Mouse (Mus musculus) kidney, embryonic 15.5 days (tissue): ENCODE data around the gene 9230112D13Rik. TPM values are rescaled to one million over a fixed set of nuclear protein-coding genes. Genes with fewer than 3 reads are reported as not detected.

Experiments
- ATAC-seq: fragments of 200-750 bp; cut with Nextera tagmentation; replicated peaks from 2 replicates; pipeline ENCODE4 v1.8.0; 2017; ENCODE audit warnings: moderate TSS enrichment; ENCODE audit not compliant: low FRiP score
- H3K27ac ChIP-seq: fragments of 300-500 bp; sonication (generic); 2 replicates; pipeline ENCODE4 v1.5.1; 2015; ENCODE audit warnings: mild to moderate bottlenecking, inconsistent platforms
- H3K27me3 ChIP-seq: fragments of 300-500 bp; sonication (generic); 2 replicates; pipeline ENCODE4 v1.6.1; 2015; ENCODE audit warnings: inconsistent platforms
- H3K36me3 ChIP-seq: fragments of 300-500 bp; sonication (generic); 2 replicates; pipeline ENCODE4 v1.6.1; 2015; ENCODE audit warnings: inconsistent platforms
- H3K4me1 ChIP-seq: fragments of 300-500 bp; sonication (generic); 2 replicates; pipeline ENCODE4 v1.6.1; 2015; ENCODE audit warnings: inconsistent platforms
- H3K4me2 ChIP-seq: fragments of 300-500 bp; sonication (generic); 2 replicates; pipeline ENCODE4 v1.6.1; 2015; ENCODE audit warnings: moderate library complexity, mild to moderate bottlenecking, inconsistent platforms
- H3K4me3 ChIP-seq: fragments of 300-500 bp; sonication (generic); replicated peaks from 2 replicates; pipeline ENCODE4 v1.5.1; 2015; ENCODE audit warnings: mild to moderate bottlenecking, inconsistent platforms
- H3K9ac ChIP-seq: fragments of 300-500 bp; sonication (generic); 2 replicates; pipeline ENCODE4 v1.6.1; 2015; ENCODE audit warnings: mild to moderate bottlenecking, inconsistent platforms
- H3K9me3 ChIP-seq: fragments of 300-500 bp; sonication (generic); replicated peaks from 2 replicates; pipeline ENCODE4 v1.6.1; 2016; ENCODE audit warnings: inconsistent platforms
- WGBS: fragments of 180-500 bp; shearing (Covaris S2); methylation state at CpG from one replicate; pipeline ENCODE4 v1.1.7; 2015; ENCODE audit warnings: mixed read lengths; 5-methylcytosine and 5-hydroxymethylcytosine counted together
- polyA plus RNA-seq: library from polyadenylated mRNA; unstranded; fragments of >200 nt; fragmentation: Nextera tagmentation; extraction: Ambion mirVana; gene quantifications from 2 replicates; pipeline ENCODE4 v1.2.1, GENCODE M21; 2015

The 9230112D13Rik gene
- polyA plus RNA-seq, 1 experiment from 2014 or later, result not detected

DNA sequence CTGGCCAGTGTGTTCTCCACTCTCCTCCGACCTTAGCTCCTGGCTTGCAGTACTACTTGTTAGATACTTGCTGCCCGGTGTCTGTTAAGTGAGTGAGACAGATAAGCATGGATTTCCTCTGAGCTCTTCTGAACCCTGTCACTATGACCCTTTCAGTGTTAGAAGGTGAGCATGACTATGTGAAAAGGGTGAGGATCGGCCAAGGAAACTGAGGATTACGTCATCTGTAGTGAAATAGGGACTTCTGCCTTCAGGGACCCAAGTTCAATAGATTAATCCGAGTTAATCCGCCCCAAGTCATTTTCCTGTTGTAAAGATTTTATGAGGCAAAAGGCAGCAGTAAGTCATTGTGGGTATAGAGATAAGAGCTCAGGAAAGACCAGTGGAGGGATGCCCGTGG lies 17.3 kb downstream of the 9230112D13Rik start:
- Histone ChIP-seq H3K27ac (no peak overlapping the region), H3K4me3 (no peak overlapping the region), H3K36me3 (no peaks in the 10 kb centered on the region), H3K27me3 (peaks cover 7% of the 10 kb centered on the region; the same call in 1 of the 2 replicates), H3K9ac (no peak overlapping the region), H3K4me1 (peaks cover 12% of the 10 kb centered on the region), H3K9me3 (no peaks in the 10 kb centered on the region), H3K4me2 (no peak overlapping the region)
- 71% methylated on average over 7 of the region's 7 CpGs for WGBS
- ATAC-seq, result no peak

GRCm38 (mm10) chr14:34504377-34504776 lies 18.2 kb downstream of the 9230112D13Rik start:
- Histone ChIP-seq H3K27ac (no peak overlapping the region), H3K27me3 (peaks cover 7% of the 10 kb centered on the region; the same call in 1 of the 2 replicates), H3K9ac (no peak overlapping the region), H3K4me2 (no peak overlapping the region), H3K9me3 (no peaks in the 10 kb centered on the region), H3K36me3 (no peaks in the 10 kb centered on the region), H3K4me1 (peaks cover 21% of the 10 kb centered on the region), H3K4me3 (no peak overlapping the region)
- ATAC-seq, result no peak
- 88% methylated on average over 5 of the region's 5 CpGs for WGBS

GRCm38 (mm10) chr14:34503759-34504158 lies 18.8 kb downstream of the 9230112D13Rik start:
- Histone ChIP-seq H3K4me3 (peak overlapping the region; percentile 93; the same call in 1 of the 2 replicates), H3K27ac (0 out of 2 replicates have a peak overlapping the region, but pooled peaks have one; percentile 98)
- WGBS, result 62% methylated on average over 6 of the region's 6 CpGs

GRCm38 (mm10) chr14:34503325-34503647 lies 19.3 kb downstream of the 9230112D13Rik start, which contains the start of gene Bmpr1a:
Bmpr1a (minus strand) TSS chr14:34503341.
- Histone ChIP-seq H3K27ac (peak within 1 kb of the TSS; percentile 98), H3K27me3 (peaks cover 6% of the 10 kb centered on the region; the same call in 1 of the 2 replicates), H3K4me1 (peaks cover 24% of the 10 kb centered on the region), H3K4me2 (peak within 1 kb of the TSS; percentile 68), H3K4me3 (peak within 1 kb of the TSS; percentile 93), H3K36me3 (no peaks in the 10 kb centered on the region), H3K9me3 (no peaks in the 10 kb centered on the region), H3K9ac (peak within 1 kb of the TSS; percentile 93)
- peak; percentile 61; the same call in 1 of the 2 replicates for ATAC-seq
- 8% methylated on average over 15 of the region's 15 CpGs for WGBS

More at GRCm38 (mm10) chr14:34503759-34504158, 18.8 kb downstream of the 9230112D13Rik start:
- Histone ChIP-seq H3K9ac (no peak overlapping the region; the same call in 1 of the 2 replicates), H3K9me3 (no peaks in the 10 kb centered on the region), H3K4me1 (peaks cover 22% of the 10 kb centered on the region), H3K4me2 (peak overlapping the region; percentile 68), H3K36me3 (no peaks in the 10 kb centered on the region), H3K27me3 (peaks cover 7% of the 10 kb centered on the region; the same call in 1 of the 2 replicates)
- no peak for ATAC-seq

DNA sequence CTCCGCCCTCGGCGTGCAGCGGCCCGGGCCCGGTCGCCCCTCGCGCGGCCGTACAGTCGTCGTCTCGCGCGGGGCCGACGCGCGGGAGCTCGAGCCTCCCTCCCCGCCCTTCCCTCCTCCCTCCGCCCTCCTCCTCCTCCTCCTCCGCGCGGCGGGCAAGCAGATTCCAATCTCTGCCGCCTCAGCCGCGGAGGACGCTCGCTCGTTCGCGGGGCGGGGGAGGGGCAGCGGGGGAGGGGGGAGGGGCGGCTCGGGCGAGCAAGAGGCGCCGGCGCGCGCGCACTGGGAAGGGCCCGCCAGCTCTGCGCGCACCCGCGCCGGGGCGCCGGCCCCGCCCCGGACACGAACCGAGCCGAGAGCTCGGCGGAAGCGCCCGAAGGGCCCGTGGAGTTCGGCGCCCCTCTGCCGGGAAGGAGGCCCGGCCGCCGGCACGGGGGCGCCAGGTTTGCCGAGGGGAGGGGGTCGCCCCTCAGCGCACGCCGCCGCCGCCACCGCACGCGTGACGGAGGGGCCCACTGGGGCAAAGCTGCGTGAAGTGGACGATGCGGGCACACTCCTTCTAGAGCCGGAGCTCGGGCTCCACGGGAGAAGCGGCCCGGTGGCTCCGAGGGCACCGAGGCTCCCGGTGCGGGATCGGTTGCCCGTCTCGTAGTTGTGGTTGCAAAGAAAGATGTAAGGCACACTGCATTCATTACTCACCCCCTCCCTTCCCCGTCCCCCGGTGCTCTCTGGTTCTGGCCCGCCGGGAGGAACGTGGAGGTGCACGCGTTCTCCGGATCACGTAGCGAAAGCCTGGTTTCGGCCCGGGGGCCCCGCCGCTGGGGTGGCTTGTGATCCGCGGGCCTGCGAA lies 19.9 kb downstream of the 9230112D13Rik start:
- under 1% methylated on average over 93 of the region's 115 CpGs for WGBS

GRCm38 (mm10) chr14:34501804-34502474 lies 20.7 kb downstream of the 9230112D13Rik start:
- no peaks in the 10 kb centered on the region for H3K9me3 ChIP-seq
- H3K27me3 ChIP-seq, result 0 out of 2 replicates have a peak, but pooled peaks cover 4% of the 10 kb centered on the region
- H3K4me2 ChIP-seq, result peak overlapping the region; percentile 68
- peak; percentile 44 for ATAC-seq
- H3K27ac ChIP-seq, result peak overlapping the region; percentile 98
- under 1% methylated on average over 77 of the region's 77 CpGs for WGBS
- peaks cover 33% of the 10 kb centered on the region for H3K4me1 ChIP-seq
- no peaks in the 10 kb centered on the region for H3K36me3 ChIP-seq
- peak overlapping the region; percentile 93 for H3K9ac ChIP-seq
- peak overlapping the region; percentile 93 for H3K4me3 ChIP-seq

More for the DNA sequence above, 19.9 kb downstream of the 9230112D13Rik start:
- H3K27ac ChIP-seq, result peak overlapping the region; percentile 98
- peak; percentile 93 for ATAC-seq
- H3K27me3 ChIP-seq, result 0 out of 2 replicates have a peak, but pooled peaks cover 4% of the 10 kb centered on the region
- peak overlapping the region; percentile 93 for H3K9ac ChIP-seq
- H3K4me2 ChIP-seq, result peak overlapping the region; percentile 68
- H3K36me3 ChIP-seq, result no peaks in the 10 kb centered on the region
- H3K4me3 ChIP-seq, result peak overlapping the region; percentile 93
- peaks cover 28% of the 10 kb centered on the region for H3K4me1 ChIP-seq
- no peaks in the 10 kb centered on the region for H3K9me3 ChIP-seq

- Histone ChIP-seq H3K9ac (peak overlapping the region; percentile 93), H3K27me3 (0 out of 2 replicates have a peak, but pooled peaks cover 4% of the 10 kb centered on the region), H3K4me1 (peaks cover 33% of the 10 kb centered on the region), H3K36me3 (no peaks in the 10 kb centered on the region), H3K4me3 (peak overlapping the region; percentile 93), H3K27ac (peak overlapping the region; percentile 98), H3K4me2 (peak overlapping the region; percentile 68), H3K9me3 (no peaks in the 10 kb centered on the region)
- ATAC-seq, result no peak
- under 1% methylated on average over 16 of the region's 16 CpGs for WGBS
Measured at GRCm38 (mm10) chr14:34501447-34501803, 21.2 kb downstream of the 9230112D13Rik start.

DNA sequence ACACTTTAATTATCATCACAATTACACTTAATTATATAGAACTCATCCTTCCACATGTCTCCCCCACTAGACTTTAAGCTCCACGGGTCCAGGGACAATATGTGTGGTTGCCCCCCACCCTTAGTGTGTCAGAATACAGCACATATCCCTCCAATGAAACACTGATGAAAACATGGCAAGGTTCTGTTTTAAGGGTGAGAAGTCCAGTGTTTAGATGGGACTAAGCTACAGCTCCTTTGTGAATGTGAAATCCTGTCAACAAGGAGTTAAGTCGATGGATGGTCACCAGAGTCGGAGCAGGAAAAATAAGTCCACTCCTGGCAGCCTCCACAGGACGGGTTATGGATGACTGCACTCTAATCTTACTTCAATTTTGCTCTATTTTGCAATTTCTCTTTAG lies 22.3 kb downstream of the 9230112D13Rik start:
- ATAC-seq, result no peak

DNA sequence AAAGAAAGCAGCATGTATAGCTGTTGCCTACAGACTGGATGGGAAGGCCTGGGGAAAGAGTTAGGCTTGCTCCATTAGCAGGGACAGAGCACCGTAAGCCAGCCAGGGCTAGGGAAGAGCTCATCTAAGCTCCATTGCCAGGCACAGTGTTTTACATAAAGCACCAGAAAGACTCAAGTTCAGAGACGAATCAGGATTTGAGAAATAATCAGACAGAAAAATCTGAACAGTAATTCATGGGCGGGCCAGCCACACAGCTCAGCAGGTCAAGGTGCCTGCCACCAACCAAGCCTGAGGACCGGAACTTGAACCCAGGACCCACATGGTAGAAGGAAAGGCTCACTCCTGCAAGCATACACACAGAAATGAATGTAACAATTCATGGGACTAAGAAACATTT lies 22.9 kb downstream of the 9230112D13Rik start:
- ATAC-seq, result no peak
- Histone ChIP-seq H3K4me3 (peak overlapping the region; percentile 93; the same call in 1 of the 2 replicates), H3K4me2 (peak overlapping the region; percentile 68), H3K27ac (0 out of 2 replicates have a peak overlapping the region, but pooled peaks have one; percentile 1), H3K27me3 (0 out of 2 replicates have a peak, but pooled peaks cover 4% of the 10 kb centered on the region), H3K4me1 (peaks cover 39% of the 10 kb centered on the region), H3K9ac (no peak overlapping the region), H3K36me3 (no peaks in the 10 kb centered on the region), H3K9me3 (no peaks in the 10 kb centered on the region)
- 51% methylated on average over 4 of the region's 4 CpGs for WGBS

More for the DNA sequence above, 22.3 kb downstream of the 9230112D13Rik start:
- no peak overlapping the region for H3K27ac ChIP-seq
- H3K4me2 ChIP-seq, result peak overlapping the region; percentile 68
- peak overlapping the region; percentile 93 for H3K4me3 ChIP-seq
- H3K9me3 ChIP-seq, result no peaks in the 10 kb centered on the region
- whole genome bisulfite sequencing, result 9% methylated on average over 4 of the region's 4 CpGs
- H3K9ac ChIP-seq, result 0 out of 2 replicates have a peak overlapping the region, but pooled peaks have one; percentile 7
- 0 out of 2 replicates have a peak, but pooled peaks cover 4% of the 10 kb centered on the region for H3K27me3 ChIP-seq
- H3K4me1 ChIP-seq, result peaks cover 39% of the 10 kb centered on the region
- H3K36me3 ChIP-seq, result no peaks in the 10 kb centered on the region

DNA sequence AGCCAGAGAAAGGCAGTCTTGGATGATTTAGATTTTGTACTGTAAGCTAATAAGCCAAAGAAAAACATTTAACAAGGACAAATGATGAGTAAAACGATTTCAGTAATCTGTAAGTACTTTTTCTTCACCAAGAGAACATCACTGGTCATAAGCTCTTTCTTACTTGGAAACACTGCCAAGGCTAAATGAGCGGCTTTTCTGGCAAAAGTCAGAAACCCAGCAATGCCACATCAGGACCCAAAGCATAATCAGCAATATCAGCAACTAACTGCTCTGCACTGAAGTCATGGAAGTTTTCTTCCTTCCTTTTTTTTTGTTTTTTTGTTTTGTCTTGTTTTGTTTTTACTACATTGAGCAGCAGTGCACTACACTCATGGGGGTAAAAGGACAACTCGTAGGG lies 25.3 kb downstream of the 9230112D13Rik start:
- peaks cover 36% of the 10 kb centered on the region for H3K4me1 ChIP-seq
- H3K4me2 ChIP-seq, result no peak overlapping the region
- H3K9ac ChIP-seq, result no peak overlapping the region
- H3K27ac ChIP-seq, result no peak overlapping the region
- H3K9me3 ChIP-seq, result no peaks in the 10 kb centered on the region
- H3K27me3 ChIP-seq, result no peaks in the 10 kb centered on the region
- H3K36me3 ChIP-seq, result no peaks in the 10 kb centered on the region
- ATAC-seq, result no peak
- H3K4me3 ChIP-seq, result no peak overlapping the region
- WGBS, result 65% methylated on average over 3 of the region's 3 CpGs

DNA sequence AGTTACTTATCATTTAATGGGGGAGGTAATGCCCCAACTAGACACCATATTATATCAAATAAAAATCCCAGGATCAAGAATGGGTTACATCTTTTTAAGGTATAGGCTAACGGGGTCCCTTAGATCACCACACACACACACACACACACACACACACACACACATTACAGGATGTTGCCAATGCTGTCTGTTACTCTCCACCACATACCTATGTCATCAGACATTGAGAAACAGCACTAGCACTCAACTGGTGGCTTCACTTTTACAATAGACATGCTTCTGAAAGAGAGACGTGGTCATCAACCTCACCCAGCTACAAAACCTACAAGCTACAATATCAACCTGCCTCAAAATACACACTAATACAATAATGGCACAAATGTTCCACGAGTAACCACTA lies 28.9 kb downstream of the 9230112D13Rik start:
- ATAC-seq, result no peak

More for the DNA sequence above, 28.9 kb downstream of the 9230112D13Rik start:
- Histone ChIP-seq H3K27ac (no peak overlapping the region), H3K36me3 (no peaks in the 10 kb centered on the region), H3K4me3 (no peak overlapping the region), H3K4me2 (no peak overlapping the region), H3K9ac (no peak overlapping the region), H3K9me3 (no peaks in the 10 kb centered on the region), H3K27me3 (no peaks in the 10 kb centered on the region), H3K4me1 (peaks cover 33% of the 10 kb centered on the region)
- 83% methylated on average over 3 of the region's 3 CpGs for WGBS
